Mouse (Mus musculus): ENCODE measurements around the gene Eif5a. TPM values are rescaled to one million over a fixed set of nuclear protein-coding genes. Genes with fewer than 3 reads are reported as not detected.

Eif5a gene
- total and polyA plus RNA-seq, 3 experiments: 1,419 to 3,314 (median 2,729) TPM

DNA sequence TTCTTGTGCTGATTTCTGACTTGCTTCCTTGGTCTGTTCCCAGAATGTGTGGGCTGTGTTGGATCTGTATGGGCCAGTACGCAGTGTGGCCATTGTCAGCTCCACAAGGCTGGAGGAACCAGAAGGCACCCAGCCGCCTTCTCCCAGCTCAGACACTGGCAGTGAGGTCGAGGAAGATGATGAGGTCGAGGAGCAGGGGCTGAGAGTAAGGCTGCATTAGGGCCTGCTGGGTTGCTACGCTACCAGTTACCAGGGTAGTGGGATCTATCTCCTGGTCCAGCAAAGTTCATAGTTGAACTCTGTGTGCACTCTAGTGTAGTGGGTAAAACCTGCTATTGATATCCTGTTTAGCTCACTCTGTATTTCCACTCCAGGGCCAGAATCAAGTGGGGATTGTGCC is 12.6 kb downstream of the Eif5a start:
- in situ Hi-C loops (cut with MboI; ENCODE audit: low pct_ligation_motif_present, low pct_unique_long_range_greater_than_20kb, low sequenced_read_pairs): no loop called here
- H3K4me2 ChIP-seq (ENCODE audit: insufficient read depth, low read depth, poor library complexity, severe bottlenecking): no peak overlapping the region
- no peak overlapping the region for H3K9ac ChIP-seq (ENCODE audit: insufficient read depth, low read depth)
- peaks cover 85 to 90% of the 10 kb centered on the region in 2 experiments for H3K36me3 ChIP-seq (replicated peaks in 1 of 2; ENCODE audit: control insufficient read depth in 1 of 2, insufficient read depth in 1 of 2, low read length in 1 of 2)
- no peaks in the 10 kb centered on the region for H3K9me3 ChIP-seq (replicated peaks; ENCODE audit: low read length)
- no peak overlapping the region for H3K4me3 ChIP-seq (replicated peaks in 1 of 3; ENCODE audit: low read depth in 2 of 3, low read length in 2 of 3, poor library complexity in 1 of 3)
- DNase-seq (ENCODE audit: extremely low read depth): no peak
- no peak for TF ChIP-seq JUN (IDR thresholded peaks at IDR 0.05; ENCODE audit: insufficient read depth, low read depth, low read length)
- TF ChIP-seq ZNF384 (IDR thresholded peaks at IDR 0.05; ENCODE audit: low read depth, low read length): no peak
- no peak for TF ChIP-seq USF1 (IDR thresholded peaks at IDR 0.05; ENCODE audit: low read depth, low read length)
- TF ChIP-seq POLR2AphosphoS2 (IDR thresholded peaks at IDR 0.05; ENCODE audit: low read depth, low read length): no peak
- no peak for TF ChIP-seq MXI1 (IDR thresholded peaks at IDR 0.05; ENCODE audit: low read depth, low read length)
- no peak for TF ChIP-seq GABPA (IDR thresholded peaks at IDR 0.05; ENCODE audit: insufficient replicate concordance, low read depth, low read length)
- TF ChIP-seq MAFK (IDR thresholded peaks at IDR 0.05; ENCODE audit: insufficient replicate concordance, low read length): no peak
- no peak for TF ChIP-seq ZKSCAN1 (IDR thresholded peaks at IDR 0.05; ENCODE audit: borderline replicate concordance, low read depth, low read length)
- TF ChIP-seq UBTF (IDR thresholded peaks at IDR 0.05; ENCODE audit: low read depth, low read length): no peak
- TF ChIP-seq RAD21 (IDR thresholded peaks at IDR 0.05; ENCODE audit: low read depth, low read length): no peak
- TF ChIP-seq ZMIZ1 (IDR thresholded peaks at IDR 0.05; ENCODE audit: low read depth, low read length): no peak
- no peak for TF ChIP-seq HCFC1 (IDR thresholded peaks at IDR 0.05; ENCODE audit: low read depth, low read length)
- TF ChIP-seq MYC (IDR thresholded peaks at IDR 0.05; ENCODE audit: low read depth, low read length): no peak
- TF ChIP-seq SIN3A (IDR thresholded peaks at IDR 0.05; ENCODE audit: low read length): no peak
- no peak for TF ChIP-seq RCOR1 (conservative IDR thresholded peaks at IDR 0.05; ENCODE audit: low read depth, low read length)
- no peak for TF ChIP-seq NRF1 (IDR thresholded peaks at IDR 0.05; ENCODE audit: low read depth, low read length)
- peaks cover 7 to 10% of the 10 kb centered on the region in 2 experiments; a peak in 3 of 4 replicates for H3K4me1 ChIP-seq (ENCODE audit: control insufficient read depth in 1 of 2, insufficient read depth in 2 of 2)
- dilution Hi-C loops (cut with MboI; ENCODE audit: extremely low pct_ligation_motif_present, extremely low pct_unique_long_range_greater_than_20kb, low sequenced_read_pairs): no loop called here
- no peaks in the 10 kb centered on the region for H3K79me2 ChIP-seq (replicated peaks; ENCODE audit: control insufficient read depth, extremely low read depth, insufficient read depth, poor library complexity, severe bottlenecking)
- no peaks in the 10 kb centered on the region for H3K27me3 ChIP-seq (replicated peaks)
- no peak overlapping the region for H3K27ac ChIP-seq (ENCODE audit: insufficient read depth, low read depth)

DNA sequence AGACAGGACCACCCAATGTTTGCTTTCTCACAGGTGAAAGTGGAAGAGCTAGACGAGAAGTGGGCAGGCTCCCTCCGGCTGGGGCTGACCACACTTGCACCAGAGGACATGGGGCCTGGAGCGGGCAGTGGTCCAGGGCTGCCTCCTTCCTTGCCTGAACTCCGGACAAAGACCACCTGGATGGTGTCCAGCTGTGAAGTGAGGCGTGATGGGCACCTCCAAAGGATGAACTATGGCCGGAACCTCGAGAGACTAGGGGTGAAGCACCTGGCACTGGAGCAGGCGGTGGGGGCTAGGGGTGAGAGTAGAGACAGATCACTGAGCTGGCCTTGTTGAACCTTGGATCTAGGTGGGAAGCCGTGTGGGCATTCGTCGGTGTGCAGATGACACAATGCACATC is 13.1 kb downstream of the Eif5a start:
- H3K9ac ChIP-seq (ENCODE audit: insufficient read depth, low read depth): no peak overlapping the region
- in situ Hi-C loops (cut with MboI; ENCODE audit: low pct_ligation_motif_present, low pct_unique_long_range_greater_than_20kb, low sequenced_read_pairs) (no loop called here), dilution Hi-C loops (cut with MboI; ENCODE audit: extremely low pct_ligation_motif_present, extremely low pct_unique_long_range_greater_than_20kb, low sequenced_read_pairs) (no loop called here)
- peaks cover 90 to 94% of the 10 kb centered on the region in 2 experiments for H3K36me3 ChIP-seq (replicated peaks in 1 of 2; ENCODE audit: control insufficient read depth in 1 of 2, insufficient read depth in 1 of 2, low read length in 1 of 2)
- no peaks in the 10 kb centered on the region for H3K79me2 ChIP-seq (replicated peaks; ENCODE audit: control insufficient read depth, extremely low read depth, insufficient read depth, poor library complexity, severe bottlenecking)
- TF ChIP-seq NRF1 (IDR thresholded peaks at IDR 0.05; ENCODE audit: low read depth, low read length): no peak
- no peak for TF ChIP-seq PAX5 (IDR thresholded peaks at IDR 0.05; ENCODE audit: low read length)
- TF ChIP-seq CHD1 (IDR thresholded peaks at IDR 0.05; ENCODE audit: low read depth, low read length): no peak
- no peak for TF ChIP-seq MYC (IDR thresholded peaks at IDR 0.05; ENCODE audit: low read depth, low read length)
- TF ChIP-seq CHD2 (IDR thresholded peaks at IDR 0.05; ENCODE audit: low read length): no peak
- TF ChIP-seq POLR2AphosphoS2 (IDR thresholded peaks at IDR 0.05; ENCODE audit: low read depth, low read length): no peak
- TF ChIP-seq UBTF (IDR thresholded peaks at IDR 0.05; ENCODE audit: low read depth, low read length): no peak
- no peak for TF ChIP-seq GABPA (IDR thresholded peaks at IDR 0.05; ENCODE audit: insufficient replicate concordance, low read depth, low read length)
- TF ChIP-seq USF1 (IDR thresholded peaks at IDR 0.05; ENCODE audit: low read depth, low read length): no peak
- TF ChIP-seq MXI1 (IDR thresholded peaks at IDR 0.05; ENCODE audit: low read depth, low read length): no peak
- TF ChIP-seq ZNF384 (IDR thresholded peaks at IDR 0.05; ENCODE audit: low read depth, low read length): no peak
- TF ChIP-seq TCF12 (IDR thresholded peaks at IDR 0.05; ENCODE audit: low read depth, low read length): no peak
- TF ChIP-seq JUN (IDR thresholded peaks at IDR 0.05; ENCODE audit: insufficient read depth, low read depth, low read length): no peak
- no peak for TF ChIP-seq ZC3H11A (IDR thresholded peaks at IDR 0.05; ENCODE audit: low read depth, low read length)
- TF ChIP-seq EP300 (IDR thresholded peaks at IDR 0.05; ENCODE audit: low read length): no peak
- DNase-seq (ENCODE audit: extremely low read depth): no peak
- H3K27me3 ChIP-seq (replicated peaks): no peaks in the 10 kb centered on the region
- H3K27ac ChIP-seq (ENCODE audit: insufficient read depth, low read depth): no peak overlapping the region
- no peaks in the 10 kb centered on the region for H3K9me3 ChIP-seq (replicated peaks; ENCODE audit: low read length)
- no peak overlapping the region for H3K4me3 ChIP-seq (replicated peaks in 1 of 3; ENCODE audit: low read depth in 2 of 3, low read length in 2 of 3, poor library complexity in 1 of 3)
- H3K4me1 ChIP-seq (ENCODE audit: control insufficient read depth in 1 of 2, insufficient read depth in 2 of 2): peaks cover 7 to 10% of the 10 kb centered on the region in 2 experiments; a peak in 3 of 4 replicates
- H3K4me2 ChIP-seq (ENCODE audit: insufficient read depth, low read depth, poor library complexity, severe bottlenecking): no peak overlapping the region
